Mouse (Mus musculus) testis, postnatal 10 days (tissue): Measurements from ENCODE around the gene Stard7.

Experiments
- DNase-seq: peaks from one replicate; pipeline ENCODE4 v3.0.0; 2021; ENCODE audit warnings: low spot score

Gene Stard7

GRCm38 (mm10) chr2:127322671-127323285 is 52.8 kb downstream of the Stard7 start:
- no peak for DNase-seq

DNA sequence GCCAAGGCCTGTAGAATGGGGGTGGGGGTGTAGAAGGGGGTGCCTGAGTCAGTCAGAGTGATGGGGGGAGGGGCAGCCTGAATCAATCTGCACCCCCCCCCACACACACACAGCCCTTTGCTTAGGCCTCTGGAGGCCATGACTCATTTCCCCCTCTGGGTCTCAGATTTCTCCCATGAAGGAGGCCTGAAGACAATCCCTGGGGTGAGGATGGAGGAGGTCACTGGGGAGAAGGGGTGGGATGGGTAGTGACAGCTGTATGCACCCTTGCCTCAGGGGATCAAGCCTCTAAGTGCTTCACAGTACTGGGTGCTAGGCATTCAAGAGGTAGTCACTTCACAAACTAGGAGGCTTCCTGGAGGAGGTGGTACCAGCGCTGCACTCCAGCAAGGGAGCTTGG is 53.6 kb downstream of the Stard7 start:
- no peak for DNase-seq

DNA sequence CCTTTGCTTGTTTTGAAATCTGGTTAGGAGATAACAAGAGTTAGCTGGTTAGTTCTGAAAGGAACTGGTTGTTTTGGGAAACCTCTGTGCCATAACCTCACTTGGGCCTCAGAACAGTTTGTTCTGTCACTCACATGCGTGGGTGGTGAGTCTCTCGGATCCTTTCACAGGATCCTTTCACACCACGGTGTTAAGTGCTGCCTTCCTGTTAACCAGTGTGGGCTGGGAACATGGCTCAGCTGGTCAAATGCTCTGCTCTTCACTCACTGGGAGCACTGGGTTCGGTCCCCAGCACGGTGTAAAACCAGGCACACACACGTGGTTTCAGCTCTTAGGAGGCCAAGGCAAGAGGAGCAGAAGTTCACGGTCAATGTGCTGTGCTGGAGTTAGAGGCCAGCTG is 54.4 kb downstream of the Stard7 start:
- DNase-seq: no peak

GRCm38 (mm10) chr2:127328090-127328851 is 58.3 kb downstream of the Stard7 start:
- DNase-seq: no peak

DNA sequence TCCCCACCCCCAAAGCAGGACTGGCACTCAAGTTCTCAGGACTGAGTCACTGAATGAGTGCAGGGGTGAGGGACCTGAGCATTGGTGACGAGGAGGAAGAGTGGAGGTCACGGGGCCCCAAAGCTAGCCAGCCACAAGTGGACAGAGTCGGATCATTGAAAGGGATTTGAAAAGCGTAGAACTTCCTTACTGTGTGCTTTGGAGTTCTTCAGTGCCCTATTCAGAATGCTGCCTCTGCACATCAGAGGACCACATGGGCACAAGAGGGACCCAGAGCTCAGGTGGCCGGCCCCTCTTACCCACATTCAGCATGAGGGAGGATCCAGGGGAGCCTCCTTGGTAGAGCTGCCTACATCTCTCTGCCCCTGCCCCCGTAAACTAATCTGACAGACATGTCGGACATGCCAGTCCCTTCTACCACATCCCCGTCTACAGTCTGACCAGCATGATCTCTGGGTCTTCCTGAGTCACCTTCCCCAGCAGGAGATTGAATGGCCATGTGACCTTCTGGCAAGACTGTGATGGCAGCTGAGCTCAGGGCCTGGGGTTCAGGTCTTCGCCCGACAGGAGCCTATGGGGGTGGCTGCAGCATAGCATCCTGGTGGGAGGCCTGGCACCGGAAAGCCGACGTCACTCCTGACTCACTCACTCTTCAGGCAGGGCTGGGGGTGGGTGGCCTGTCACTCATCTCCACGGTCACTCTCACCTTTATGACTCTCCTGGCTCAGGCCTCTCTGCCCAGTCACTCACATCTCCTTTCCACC is 63.0 kb downstream of the Stard7 start:
- DNase-seq: no peak

DNA sequence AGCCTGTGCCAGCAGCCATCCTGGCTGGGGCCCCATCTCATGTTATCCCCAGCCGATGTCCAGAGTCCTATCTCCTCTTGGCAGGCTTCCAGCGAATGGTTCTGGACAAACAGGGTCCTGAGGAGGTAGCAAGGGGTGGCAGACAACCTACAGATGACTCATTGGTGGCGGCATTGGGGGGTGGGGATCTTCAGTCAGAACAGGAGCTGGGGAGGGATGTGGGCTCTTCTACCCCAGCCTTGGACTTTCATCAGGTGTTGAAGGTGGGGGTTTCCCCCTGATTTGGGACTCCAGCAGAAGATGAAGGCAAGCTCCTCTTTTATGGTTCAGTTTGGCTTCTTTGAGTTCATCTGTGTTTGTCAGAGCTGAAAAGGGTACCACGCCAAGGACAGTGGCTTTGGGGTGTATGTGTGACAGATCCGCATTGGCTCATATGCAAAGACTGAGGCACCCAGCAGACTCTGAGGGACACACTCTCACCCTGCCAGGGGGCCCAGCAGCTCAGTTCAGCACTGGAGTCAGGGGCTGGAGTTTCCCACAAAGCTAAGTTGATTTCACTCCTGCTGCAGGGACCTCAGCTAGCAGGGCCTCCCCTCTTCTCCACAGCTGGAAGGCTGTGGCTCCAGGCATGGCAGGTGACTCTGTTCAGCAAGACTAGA is 64.1 kb downstream of the Stard7 start:
- DNase-seq: no peak

GRCm38 (mm10) chr2:127335078-127335541 is 65.1 kb downstream of the Stard7 start:
- DNase-seq: no peak

DNA sequence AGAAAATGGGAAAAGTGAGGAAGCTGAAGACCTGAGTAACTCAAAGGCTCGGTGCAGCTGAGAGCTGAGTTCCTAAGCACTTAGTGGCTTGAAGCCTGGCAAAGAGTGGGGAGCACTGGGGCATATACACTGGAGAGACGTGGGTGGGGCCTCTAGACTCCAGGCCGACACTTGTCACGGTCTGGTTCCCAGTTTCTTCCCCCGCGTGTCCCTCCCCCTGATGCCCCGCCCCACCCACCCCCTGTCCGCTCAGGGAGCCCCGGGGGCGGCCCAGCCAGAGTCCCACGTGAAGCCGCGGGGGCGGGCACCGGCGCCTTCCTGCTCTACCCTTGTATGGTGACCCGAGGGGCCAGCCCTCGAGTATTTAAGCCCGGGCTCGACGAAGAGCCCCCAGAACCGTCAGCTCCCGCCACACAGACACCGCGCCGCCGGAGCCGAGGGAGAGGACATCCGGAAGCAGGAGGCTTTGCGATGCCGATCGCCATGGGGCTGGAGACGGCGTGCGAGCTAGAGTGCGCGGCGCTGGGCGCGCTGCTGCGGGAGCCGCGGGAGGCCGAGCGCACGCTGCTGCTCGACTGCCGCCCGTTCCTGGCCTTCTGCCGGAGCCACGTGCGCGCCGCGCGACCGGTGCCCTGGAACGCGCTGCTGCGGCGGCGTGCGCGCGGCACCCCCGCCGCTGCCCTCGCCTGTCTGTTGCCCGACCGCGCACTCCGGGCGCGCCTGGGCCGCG is 65.9 kb downstream of the Stard7 start, which contains the start of gene Dusp2:
TSS of gene Dusp2 (plus strand) at position 393 of the 730 bp plus-strand sequence.
- peak; percentile 69 for DNase-seq

DNA sequence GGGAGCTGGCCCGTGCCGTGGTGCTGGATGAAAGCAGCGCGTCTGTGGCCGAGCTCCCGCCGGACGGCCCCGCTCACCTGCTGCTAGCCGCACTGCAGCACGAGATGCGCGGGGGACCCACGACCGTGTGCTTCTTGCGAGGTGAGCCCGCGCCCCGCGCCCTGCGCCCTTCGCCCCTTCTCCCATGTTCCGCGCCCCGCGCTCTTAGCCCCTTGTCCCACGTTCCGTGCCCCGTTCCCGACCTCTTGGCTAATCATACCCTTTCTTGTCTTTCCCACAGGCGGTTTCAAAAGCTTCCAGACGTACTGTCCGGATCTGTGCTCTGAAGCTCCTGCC is 66.4 kb downstream of the Stard7 start:
- no peak for DNase-seq

DNA sequence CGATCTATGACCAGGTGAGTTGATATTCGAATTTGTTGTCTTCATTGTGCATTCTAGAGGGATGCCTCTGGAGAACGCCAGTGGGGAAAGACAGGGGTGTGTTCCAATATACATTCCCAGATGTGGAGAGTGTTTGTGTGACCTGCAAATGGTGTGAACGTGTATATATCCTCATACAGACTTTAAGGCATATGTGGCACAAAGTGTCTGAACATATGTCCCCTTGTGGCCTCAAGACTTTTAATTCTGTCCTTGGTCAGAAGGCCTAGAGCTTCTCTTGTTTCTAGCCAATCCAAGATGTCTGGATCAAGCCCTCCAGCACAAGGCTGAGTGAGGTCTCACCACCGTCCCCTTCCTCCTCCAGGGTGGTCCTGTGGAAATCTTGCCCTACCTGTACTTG is 66.9 kb downstream of the Stard7 start:
- DNase-seq: no peak

DNA sequence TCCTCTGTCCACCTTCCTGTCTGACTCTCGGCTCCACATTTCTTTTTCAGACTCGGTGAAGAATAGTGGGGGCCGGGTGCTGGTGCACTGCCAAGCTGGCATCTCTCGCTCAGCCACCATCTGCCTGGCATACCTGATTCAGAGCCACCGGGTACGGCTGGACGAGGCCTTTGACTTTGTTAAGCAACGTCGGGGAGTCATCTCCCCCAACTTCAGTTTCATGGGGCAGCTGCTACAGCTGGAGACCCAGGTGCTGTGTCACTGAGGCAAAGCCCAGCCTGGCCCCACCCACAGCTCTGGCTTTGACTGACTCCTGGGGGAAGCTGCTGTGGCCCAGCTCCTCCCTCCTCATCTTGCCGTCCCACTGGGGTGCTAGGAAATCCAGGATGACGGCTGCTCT is 67.5 kb downstream of the Stard7 start:
- DNase-seq: no peak

GRCm38 (mm10) chr2:127338012-127338411 is 68.0 kb downstream of the Stard7 start:
- no peak for DNase-seq

DNA sequence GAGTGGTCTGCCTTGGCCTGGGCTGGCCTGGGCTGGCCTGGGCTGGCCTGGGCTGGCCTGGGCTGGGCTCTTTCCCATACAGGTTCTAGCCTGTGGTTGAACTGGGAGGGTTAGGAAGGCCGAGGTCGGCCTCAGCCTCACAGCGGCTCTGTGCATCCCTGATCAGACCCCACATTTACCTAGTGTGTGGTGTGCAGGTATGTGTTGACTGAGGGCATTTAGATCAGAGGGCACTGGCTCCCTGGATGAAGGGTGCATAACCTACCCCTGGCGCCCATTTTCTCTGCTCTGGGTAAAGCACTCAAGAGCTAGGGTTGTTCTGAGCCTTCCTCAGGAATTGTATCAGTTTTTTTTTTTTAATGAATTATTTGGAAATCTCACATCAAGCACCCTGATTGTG is 68.4 kb downstream of the Stard7 start, which contains the start of gene Astl:
TSS of gene Astl (plus strand) at position 224 of the 400 bp plus-strand sequence.
- DNase-seq: no peak

GRCm38 (mm10) chr2:127338833-127339232 is 68.8 kb downstream of the Stard7 start:
- DNase-seq: no peak

DNA sequence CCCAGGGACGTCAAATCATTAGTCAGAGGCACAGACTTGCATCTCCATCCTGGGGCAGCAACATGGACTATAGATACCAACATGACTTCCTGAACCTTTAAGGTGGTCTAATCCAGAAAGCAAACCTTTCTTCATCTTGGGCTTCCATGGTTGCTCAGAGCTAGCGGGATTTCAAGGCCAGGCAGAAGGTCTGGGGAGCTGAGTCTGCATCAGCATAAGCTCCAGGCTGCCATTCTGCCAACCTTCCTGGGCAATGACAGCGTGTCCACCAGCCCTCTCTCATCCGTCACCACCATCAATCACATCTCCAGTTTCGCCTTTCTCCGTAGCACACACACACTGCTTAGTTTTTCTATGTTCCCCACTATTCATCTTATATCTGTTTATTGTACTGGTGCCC is 69.2 kb downstream of the Stard7 start:
- DNase-seq: no peak

GRCm38 (mm10) chr2:127341159-127341558 is 71.1 kb downstream of the Stard7 start:
- DNase-seq: peak; percentile 79

- no peak for DNase-seq
Observed at GRCm38 (mm10) chr2:127346334-127346733, 76.3 kb downstream of the Stard7 start.

DNA sequence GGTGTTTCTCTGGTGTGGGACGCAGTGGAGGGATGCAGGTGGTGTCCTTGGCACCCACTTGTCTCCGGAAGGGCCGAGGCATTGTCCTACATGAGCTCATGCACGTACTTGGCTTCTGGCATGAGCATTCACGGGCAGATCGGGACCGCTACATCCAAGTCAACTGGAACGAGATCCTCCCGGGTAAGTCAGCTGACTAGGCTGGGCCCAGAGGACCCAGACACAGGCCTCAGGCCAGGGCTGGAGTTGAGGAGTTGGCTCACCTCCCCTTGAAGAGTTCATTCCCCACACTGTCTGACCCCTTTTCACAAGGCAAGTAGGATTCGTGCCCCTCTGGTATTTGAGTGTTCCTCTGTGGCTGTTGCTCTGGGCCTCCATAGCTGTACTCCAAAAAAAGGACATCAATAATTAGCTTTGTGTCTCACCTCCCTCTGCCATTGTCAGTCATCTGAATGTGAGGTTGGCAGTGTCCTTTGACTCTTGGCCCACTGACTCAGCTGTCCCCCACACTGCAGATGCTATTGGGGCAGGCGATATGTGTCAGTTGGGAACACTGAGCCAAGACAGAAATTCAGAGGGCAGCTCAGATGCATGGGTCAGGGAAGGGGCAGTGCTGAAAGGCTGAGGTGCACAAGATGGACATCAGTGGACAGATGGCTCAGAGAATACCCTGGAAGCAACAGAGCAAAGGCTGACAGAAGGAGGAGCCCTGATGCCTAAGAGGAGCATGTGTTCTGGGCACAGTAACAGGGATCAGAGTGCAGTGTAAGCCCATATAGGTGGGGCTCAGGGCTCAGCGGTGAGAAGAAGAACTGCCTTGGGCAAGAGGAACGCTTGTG is 77.3 kb downstream of the Stard7 start:
- DNase-seq: no peak
